Mouse (Mus musculus) embryonic facial prominence, embryonic 11.5 days (tissue): ENCODE data around the gene Cryaa. TPM values are rescaled to one million over a fixed set of nuclear protein-coding genes. Genes with fewer than 3 reads are reported as not detected.
"Not testable (repeated sequence)": the region's sequence is repeated elsewhere in the genome, so short reads cannot be mapped to it uniquely, and the experiment has no call there.

ENCODE experiments used
- ATAC-seq: fragments of 200-750 bp; cut with Nextera tagmentation; replicated peaks from 2 replicates; pipeline ENCODE4 v1.8.0; 2017; ENCODE audit warnings: low read depth; ENCODE audit not compliant: insufficient number of reproducible peaks, low FRiP score, low TSS enrichment
- DNase-seq: peaks from one replicate; pipeline ENCODE4 v3.0.0-alpha.2; 2015; ENCODE audit warnings: low spot score
- H3K27ac ChIP-seq: fragments of 300-500 bp; sonication (generic); replicated peaks from 2 replicates; pipeline ENCODE4 v1.5.1; 2014; ENCODE audit warnings: mild to moderate bottlenecking, low read depth, low read length, control low read depth
- H3K27me3 ChIP-seq: fragments of 300-500 bp; sonication (generic); 2 replicates; pipeline ENCODE4 v1.6.1; 2014; ENCODE audit warnings: mild to moderate bottlenecking, low read length, moderate library complexity, mixed read lengths; ENCODE audit not compliant: control insufficient read depth, insufficient read depth
- H3K36me3 ChIP-seq: fragments of 300-500 bp; sonication (generic); replicated peaks from 2 replicates; pipeline ENCODE4 v1.6.1; 2014; ENCODE audit warnings: low read depth, mild to moderate bottlenecking, low read length, moderate library complexity, mixed read lengths; ENCODE audit not compliant: control insufficient read depth, insufficient read depth
- H3K4me1 ChIP-seq: fragments of 300-500 bp; sonication (generic); 2 replicates; pipeline ENCODE4 v1.6.1; 2014; ENCODE audit warnings: low read length, mixed read lengths; ENCODE audit not compliant: control insufficient read depth, insufficient read depth
- H3K4me2 ChIP-seq: fragments of 300-500 bp; sonication (generic); 2 replicates; pipeline ENCODE4 v1.6.1; 2014; ENCODE audit warnings: low read depth, mild to moderate bottlenecking, control low read depth, low read length, moderate library complexity
- H3K4me3 ChIP-seq: fragments of 300-500 bp; sonication (generic); 2 replicates; pipeline ENCODE4 v1.5.1; 2014; ENCODE audit warnings: low read depth, low read length, control low read depth
- H3K9ac ChIP-seq: fragments of 300-500 bp; sonication (generic); replicated peaks from 2 replicates; pipeline ENCODE4 v1.6.1; 2014; ENCODE audit warnings: mild to moderate bottlenecking, control low read depth, low read length
- H3K9me3 ChIP-seq: fragments of 300-500 bp; sonication (generic); replicated peaks from 2 replicates; pipeline ENCODE4 v1.6.1; 2016; ENCODE audit warnings: mild to moderate bottlenecking, low read length, inconsistent platforms, mixed read lengths; ENCODE audit not compliant: control insufficient read depth
- WGBS: fragments of 180-500 bp; shearing (Covaris S2); extraction: QIAGEN DNeasy Blood & Tissue Kit; methylation state at CpG from one replicate; pipeline ENCODE4 v1.1.7; 2014; 5-methylcytosine and 5-hydroxymethylcytosine counted together
- polyA plus RNA-seq: library from polyadenylated mRNA; unstranded; fragments of >200 nt; fragmentation: Nextera tagmentation; extraction: Ambion mirVana; gene quantifications from 2 replicates; pipeline ENCODE4 v1.2.1, GENCODE M21; 2014

Gene Cryaa
- polyA plus RNA-seq, 1 experiment from 2014 or later = 20.9 TPM

DNA sequence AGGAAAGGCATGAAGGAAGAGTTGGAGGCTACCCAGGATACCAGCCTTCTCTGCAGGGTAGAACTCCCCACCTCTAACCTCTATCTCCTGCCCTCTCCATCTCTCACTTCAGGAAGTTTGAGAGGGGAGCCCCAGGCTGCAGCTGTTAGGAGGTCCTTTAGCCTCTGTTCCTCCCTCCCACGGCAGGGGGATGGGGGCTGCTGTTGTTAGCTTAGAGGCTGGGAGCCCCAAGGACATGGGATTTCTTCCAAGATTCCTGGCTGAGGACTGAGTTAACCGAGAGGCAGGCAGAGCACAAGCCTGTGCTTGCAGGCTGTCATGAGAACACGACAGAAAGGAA is 8.6 kb downstream of the Cryaa start:
- ATAC-seq (no peak), DNase-seq (peak; percentile 34)
- H3K4me3 ChIP-seq = no peak overlapping the region
- H3K27me3 ChIP-seq = no peaks in the 10 kb centered on the region
- no peaks in the 10 kb centered on the region for H3K4me1 ChIP-seq
- H3K36me3 ChIP-seq = no peaks in the 10 kb centered on the region
- H3K4me2 ChIP-seq = no peak overlapping the region
- H3K27ac ChIP-seq = peak overlapping the region; percentile 70
- 32% methylated on average over 3 of the region's 3 CpGs for WGBS
- no peak overlapping the region for H3K9ac ChIP-seq
- H3K9me3 ChIP-seq = no peaks in the 10 kb centered on the region

DNA sequence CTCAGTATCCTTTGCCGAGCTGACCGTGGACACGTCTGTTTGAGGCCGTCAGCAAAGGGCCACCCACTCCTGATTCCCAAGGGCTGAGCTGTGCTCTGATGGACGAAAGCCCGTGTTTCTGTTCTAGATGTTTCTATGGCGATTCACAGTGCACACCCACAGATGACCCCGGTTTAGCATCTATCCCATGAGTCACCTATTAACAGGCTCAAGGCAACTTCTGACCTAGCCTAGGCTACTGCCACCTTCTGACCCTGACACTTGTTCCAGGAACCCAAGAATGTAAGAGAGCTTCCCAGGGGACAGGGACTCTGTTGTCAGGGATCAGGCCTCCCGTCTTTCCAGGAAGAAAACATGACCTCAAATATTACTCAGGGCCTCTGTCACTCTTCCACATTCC is 10.5 kb downstream of the Cryaa start:
- ATAC-seq = no peak
- H3K27me3 ChIP-seq = no peaks in the 10 kb centered on the region
- WGBS = 70% methylated on average over 9 of the region's 9 CpGs
- no peak overlapping the region for H3K27ac ChIP-seq
- H3K36me3 ChIP-seq = no peaks in the 10 kb centered on the region
- no peaks in the 10 kb centered on the region for H3K4me1 ChIP-seq
- no peaks in the 10 kb centered on the region for H3K9me3 ChIP-seq
- DNase-seq = no peak
- no peak overlapping the region for H3K4me3 ChIP-seq
- H3K4me2 ChIP-seq = no peak overlapping the region
- no peak overlapping the region for H3K9ac ChIP-seq

DNA sequence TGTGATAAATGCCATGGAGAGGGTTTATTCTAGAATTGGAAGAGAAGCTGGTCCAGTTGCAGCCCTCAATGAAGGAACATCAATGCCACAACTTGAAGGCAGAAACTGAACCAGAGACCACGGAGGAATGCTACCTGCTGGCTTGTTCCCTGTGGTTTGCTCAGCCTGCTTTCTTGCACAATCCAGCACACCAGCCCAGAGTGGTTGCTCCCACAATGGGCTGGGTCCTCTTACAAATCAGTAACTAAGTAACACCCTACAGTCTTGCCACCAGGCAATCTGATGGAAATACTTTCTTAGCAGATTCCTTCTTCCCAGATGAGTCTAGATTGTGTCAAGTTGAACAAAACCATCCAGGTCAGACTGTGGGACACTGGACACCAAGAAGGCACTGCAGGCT is 12.0 kb downstream of the Cryaa start:
- no peaks in the 10 kb centered on the region for H3K27me3 ChIP-seq
- WGBS = 72% methylated on average over 1 of the region's 1 CpGs

DNA sequence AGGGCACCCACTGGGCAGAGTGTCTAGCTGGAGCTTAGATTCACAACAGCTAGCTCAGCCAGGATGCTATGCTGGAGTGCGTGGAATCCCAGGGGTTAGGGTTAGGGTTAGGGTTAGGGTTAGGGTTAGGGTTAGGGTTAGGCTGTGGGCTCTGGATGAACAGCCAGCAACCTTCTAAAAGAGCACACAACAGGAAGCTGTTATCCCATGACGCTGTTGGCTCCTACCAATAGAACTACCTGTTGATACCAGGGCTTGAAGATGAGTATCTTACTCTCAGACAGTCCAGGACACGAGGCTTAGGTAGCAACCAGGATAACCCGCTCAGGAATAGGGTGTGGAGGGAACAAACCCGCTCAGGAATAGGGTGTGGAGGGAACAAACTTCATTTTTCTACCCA is 15.3 kb downstream of the Cryaa start:
- Histone ChIP-seq H3K27me3 (no peaks in the 10 kb centered on the region), H3K4me3 (no peak overlapping the region)
- 40% methylated on average over 5 of the region's 5 CpGs for WGBS

More for the DNA sequence above, 12.0 kb downstream of the Cryaa start:
- no peak for ATAC-seq
- no peaks in the 10 kb centered on the region for H3K4me1 ChIP-seq
- H3K36me3 ChIP-seq = no peaks in the 10 kb centered on the region
- no peak overlapping the region for H3K9ac ChIP-seq
- H3K4me2 ChIP-seq = no peak overlapping the region
- H3K9me3 ChIP-seq = no peaks in the 10 kb centered on the region
- no peak overlapping the region for H3K27ac ChIP-seq
- no peak overlapping the region for H3K4me3 ChIP-seq
- no peak for DNase-seq

DNA sequence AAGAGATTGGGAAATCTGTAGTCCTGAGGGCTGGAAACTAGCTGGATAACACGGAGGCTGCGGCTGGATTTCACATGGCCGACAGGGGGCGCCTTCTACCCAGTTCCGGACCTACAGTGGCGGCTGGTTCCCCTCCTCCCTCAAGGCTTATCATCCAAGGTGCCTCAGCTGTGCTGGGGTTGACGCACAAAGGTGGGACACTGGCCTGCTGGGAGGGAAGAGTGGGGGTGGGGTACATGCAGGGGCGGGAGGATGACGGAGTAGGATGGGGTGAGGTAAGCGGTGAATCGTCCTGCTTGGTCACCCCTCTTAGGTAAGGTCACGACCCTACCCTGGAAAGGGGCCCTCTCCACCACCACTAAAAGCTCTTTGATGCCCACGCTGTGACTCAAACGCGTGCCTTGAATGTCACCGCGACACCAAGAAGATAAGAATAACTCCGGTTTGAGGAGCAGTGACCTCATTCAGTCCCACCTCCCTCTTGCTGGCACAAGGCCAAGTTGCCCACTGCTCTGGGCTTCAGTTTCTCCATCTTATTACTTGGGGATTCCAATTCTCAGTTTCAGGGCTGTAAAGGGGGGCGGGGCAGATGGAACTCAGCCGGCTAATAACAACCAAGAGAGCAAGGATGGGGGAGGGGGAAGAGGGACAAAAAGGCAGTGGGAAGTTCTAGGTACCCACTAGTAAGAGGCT is 15.9 kb downstream of the Cryaa start:
- H3K4me3 ChIP-seq = 0 out of 2 replicates have a peak overlapping the region, but pooled peaks have one; percentile 5
- WGBS = 8% methylated on average over 19 of the region's 20 CpGs
- peak overlapping the region; percentile 13; the same call in 1 of the 2 replicates for H3K9ac ChIP-seq
- H3K4me1 ChIP-seq = no peaks in the 10 kb centered on the region
- ATAC-seq (peak; percentile 53), DNase-seq (peak; percentile 84)
- no peak overlapping the region for H3K27ac ChIP-seq
- no peaks in the 10 kb centered on the region for H3K27me3 ChIP-seq
- no peaks in the 10 kb centered on the region for H3K36me3 ChIP-seq
- H3K9me3 ChIP-seq = no peaks in the 10 kb centered on the region
- H3K4me2 ChIP-seq = peak overlapping the region; percentile 10; the same call in 1 of the 2 replicates

More for the DNA sequence above, 15.3 kb downstream of the Cryaa start:
- no peaks in the 10 kb centered on the region for H3K36me3 ChIP-seq
- no peak for ATAC-seq
- no peaks in the 10 kb centered on the region for H3K4me1 ChIP-seq
- no peak overlapping the region for H3K27ac ChIP-seq
- H3K9ac ChIP-seq = no peak overlapping the region
- DNase-seq = no peak
- no peak overlapping the region; the same call in 1 of the 2 replicates for H3K4me2 ChIP-seq
- H3K9me3 ChIP-seq = no peaks in the 10 kb centered on the region

DNA sequence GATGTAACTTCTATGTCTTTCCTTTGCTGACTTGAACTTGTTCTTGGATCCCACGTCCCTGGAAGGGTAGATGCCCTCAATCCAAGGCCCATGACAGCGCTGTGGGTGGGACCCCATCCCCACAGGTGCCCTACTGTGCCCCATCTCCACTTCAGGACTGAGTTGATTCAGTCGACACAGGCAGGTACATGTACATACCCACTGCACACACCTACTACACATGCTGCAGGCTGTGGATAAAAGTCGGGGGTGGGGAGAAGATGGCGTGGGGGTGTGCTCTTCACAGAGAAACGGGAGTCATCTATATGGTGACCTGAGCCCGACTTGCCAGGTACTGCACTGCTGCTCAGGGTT is 16.4 kb downstream of the Cryaa start:
- DNase-seq = no peak
- Histone ChIP-seq H3K27ac (no peak overlapping the region), H3K9me3 (no peaks in the 10 kb centered on the region), H3K4me3 (no peak overlapping the region), H3K9ac (no peak overlapping the region), H3K4me2 (no peak overlapping the region), H3K4me1 (no peaks in the 10 kb centered on the region), H3K27me3 (no peaks in the 10 kb centered on the region), H3K36me3 (no peaks in the 10 kb centered on the region)
- ATAC-seq = peak; percentile 31; the same call in 1 of the 2 replicates
- 71% methylated on average over 7 of the region's 7 CpGs for WGBS

DNA sequence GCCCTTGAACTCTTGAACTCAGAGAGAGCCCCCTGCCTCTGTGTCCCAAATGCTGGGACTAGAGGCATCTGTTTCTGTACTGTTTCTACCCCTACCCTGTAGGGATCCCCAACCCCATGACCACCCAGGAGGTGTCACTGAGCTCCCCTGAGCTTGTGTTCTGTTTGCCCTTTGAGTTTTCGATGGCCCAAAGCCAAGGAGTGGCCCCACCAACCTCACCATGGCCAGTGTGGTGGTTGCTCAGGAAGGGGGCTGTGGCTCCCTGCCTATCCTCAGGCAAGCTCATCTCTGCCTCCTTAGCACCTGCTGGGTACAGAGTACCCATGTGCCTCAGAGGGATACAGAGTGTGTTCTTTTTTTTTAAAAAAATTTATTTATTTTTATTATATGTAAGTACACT is 17.3 kb downstream of the Cryaa start:
- H3K4me1 ChIP-seq = no peaks in the 10 kb centered on the region
- no peak overlapping the region for H3K9ac ChIP-seq
- ATAC-seq (no peak), DNase-seq (no peak)
- no peak overlapping the region for H3K4me2 ChIP-seq
- WGBS = 96% methylated on average over 1 of the region's 1 CpGs
- no peaks in the 10 kb centered on the region for H3K27me3 ChIP-seq
- H3K27ac ChIP-seq = no peak overlapping the region
- no peaks in the 10 kb centered on the region for H3K9me3 ChIP-seq
- no peaks in the 10 kb centered on the region for H3K36me3 ChIP-seq
- no peak overlapping the region for H3K4me3 ChIP-seq

DNA sequence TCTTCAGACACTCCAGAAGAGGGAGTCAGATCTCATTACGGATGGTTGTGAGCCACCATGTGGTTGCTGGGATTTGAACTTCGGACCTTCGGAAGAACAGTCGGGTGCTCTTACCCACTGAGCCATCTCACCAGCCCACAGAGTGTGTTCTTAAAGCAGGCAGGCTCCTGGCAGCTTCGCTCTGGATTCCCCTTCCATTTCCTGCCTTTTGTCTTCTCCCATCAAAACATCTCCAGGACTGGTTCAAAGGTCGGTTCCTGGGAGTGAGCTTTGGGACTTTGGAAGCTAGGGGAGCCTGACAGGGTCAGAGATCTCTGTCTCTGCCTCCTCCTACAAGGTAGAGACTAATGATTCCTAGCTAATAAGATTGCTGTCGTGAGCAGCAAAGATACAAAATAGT is 17.7 kb downstream of the Cryaa start:
- DNase-seq, H3K9me3 ChIP-seq, ATAC-seq, H3K27me3 ChIP-seq, H3K4me1 ChIP-seq, H3K4me3 ChIP-seq, H3K36me3 ChIP-seq, H3K4me2 ChIP-seq, H3K27ac ChIP-seq, H3K9ac ChIP-seq: not testable (repeated sequence)
- WGBS = 87% methylated on average over 6 of the region's 7 CpGs
